Mouse (Mus musculus) lung, embryonic 15.5 days (tissue): ENCODE measurements around the gene Prrt4. TPM values are rescaled to one million over a fixed set of nuclear protein-coding genes. Genes with fewer than 3 reads are reported as not detected.
A peak's percentile ranks its signal among the peaks of the same experiment; 100 is the strongest.
"Not testable (repeated sequence)": the region's sequence is repeated elsewhere in the genome, so short reads cannot be mapped to it uniquely, and the experiment has no call there.

Experiments
- ATAC-seq: fragments of 200-750 bp; cut with Nextera tagmentation; 2 replicates; pipeline ENCODE4 v1.8.0; 2017; ENCODE audit warnings: moderate number of reproducible peaks, borderline replicate concordance; ENCODE audit not compliant: low FRiP score, low TSS enrichment; ENCODE audit errors: extremely low read depth
- H3K27ac ChIP-seq: fragments of 300-500 bp; sonication (generic); 2 replicates; pipeline ENCODE4 v1.5.1; 2015; ENCODE audit warnings: moderate library complexity, mild to moderate bottlenecking, inconsistent platforms
- H3K27me3 ChIP-seq: fragments of 300-500 bp; sonication (generic); 2 replicates; pipeline ENCODE4 v1.6.1; 2015; ENCODE audit warnings: inconsistent platforms
- H3K36me3 ChIP-seq: fragments of 300-500 bp; sonication (generic); 2 replicates; pipeline ENCODE4 v1.6.1; 2015; ENCODE audit warnings: inconsistent platforms
- H3K4me1 ChIP-seq: fragments of 300-500 bp; sonication (generic); 2 replicates; pipeline ENCODE4 v1.6.1; 2015; ENCODE audit warnings: inconsistent platforms
- H3K4me2 ChIP-seq: fragments of 300-500 bp; sonication (generic); 2 replicates; pipeline ENCODE4 v1.6.1; 2015; ENCODE audit warnings: inconsistent platforms, mild to moderate bottlenecking, moderate library complexity
- H3K4me3 ChIP-seq: fragments of 300-500 bp; sonication (generic); 2 replicates; pipeline ENCODE4 v1.5.1; 2015; ENCODE audit warnings: mild to moderate bottlenecking, inconsistent platforms
- H3K9ac ChIP-seq: fragments of 300-500 bp; sonication (generic); 2 replicates; pipeline ENCODE4 v1.6.1; 2015; ENCODE audit warnings: inconsistent platforms
- H3K9me3 ChIP-seq: fragments of 300-500 bp; sonication (generic); 2 replicates; pipeline ENCODE4 v1.6.1; 2016; ENCODE audit warnings: inconsistent platforms
- WGBS: fragments of 180-500 bp; shearing (Covaris S2); methylation state at CpG from one replicate; pipeline ENCODE4 v1.1.7; 2015; 5-methylcytosine and 5-hydroxymethylcytosine counted together
- polyA plus RNA-seq: library from polyadenylated mRNA; unstranded; fragments of >200 nt; fragmentation: Nextera tagmentation; extraction: Ambion mirVana; gene quantifications from 2 replicates; pipeline ENCODE4 v1.2.1, GENCODE M21; 2015

Prrt4 gene
- 0.78 and 0.87 TPM in 2 replicates for polyA plus RNA-seq

DNA sequence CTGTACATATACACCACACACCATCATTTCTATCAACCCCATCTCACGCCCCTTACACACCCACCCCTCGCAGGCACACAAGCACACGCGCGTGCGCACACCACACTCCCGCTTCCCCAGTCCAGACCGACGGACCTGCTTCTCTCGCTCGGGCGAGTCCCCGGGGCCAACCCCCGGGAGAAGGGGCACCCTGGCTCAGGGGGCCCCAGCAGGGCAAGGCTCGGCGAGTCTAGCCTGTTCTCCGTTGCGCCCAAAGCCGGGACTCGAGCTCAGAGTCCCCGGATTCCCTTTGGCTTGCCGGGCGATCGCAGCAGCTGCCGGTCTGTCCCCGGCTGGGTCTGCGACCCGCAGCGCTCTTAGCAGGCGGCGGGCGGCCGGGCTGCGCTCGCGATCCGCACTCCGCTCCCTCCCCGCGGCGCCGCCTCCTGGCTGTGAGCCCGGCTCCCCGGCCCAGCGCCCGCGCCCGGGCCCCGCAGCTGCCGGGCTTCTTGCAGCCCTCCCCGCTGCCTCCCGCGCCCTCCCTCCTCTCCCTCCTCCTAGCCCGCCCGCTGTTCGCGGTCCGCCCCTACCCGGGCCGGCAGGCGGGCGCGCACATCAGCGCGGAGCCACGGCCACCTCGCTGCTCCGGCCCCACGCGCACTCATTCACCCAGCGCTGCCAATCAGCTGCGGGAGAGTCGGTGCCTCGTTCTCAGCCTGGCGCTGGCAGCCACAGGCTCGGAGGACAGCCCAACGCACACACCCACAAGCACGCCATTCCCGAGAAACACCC is at the start of gene Prrt4:
Gene Prrt4 (minus strand): TSS at position 697 of the 771 bp plus-strand sequence.
- Histone ChIP-seq H3K4me3 (peak within 1 kb of the TSS; percentile 55), H3K9me3 (no peaks in the 10 kb centered on the region), H3K4me1 (peaks cover 9% of the 10 kb centered on the region; the same call in 1 of the 2 replicates), H3K36me3 (no peaks in the 10 kb centered on the region), H3K27ac (no peak within 1 kb of the TSS), H3K27me3 (peaks cover 74% of the 10 kb centered on the region), H3K9ac (peak within 1 kb of the TSS; percentile 41), H3K4me2 (peak within 1 kb of the TSS; percentile 99)
- under 1% methylated on average over 75 of the region's 79 CpGs for WGBS
- peak; percentile 74 for ATAC-seq

DNA sequence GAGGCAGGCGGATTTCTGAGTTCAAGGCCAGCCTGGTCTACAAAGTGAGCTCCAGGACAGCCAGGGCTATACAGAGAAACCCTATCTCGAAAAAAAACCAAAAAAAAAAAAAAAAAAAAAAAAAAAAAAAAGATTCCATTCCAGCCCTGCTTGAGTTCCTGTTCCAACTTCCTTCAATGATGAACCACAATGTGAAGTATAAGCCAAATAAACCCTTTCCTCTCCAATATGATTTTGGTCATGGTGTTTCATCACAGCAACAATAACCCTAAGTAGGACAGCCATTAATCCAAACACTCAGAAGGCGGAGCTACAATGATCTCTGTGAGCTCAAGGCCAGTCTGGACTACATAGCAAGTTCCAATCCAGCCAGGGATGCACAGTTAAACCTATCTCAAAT is 38.3 kb upstream of the Prrt4 start:
- Histone ChIP-seq H3K27me3 (peaks cover 22% of the 10 kb centered on the region; the same call in 1 of the 2 replicates), H3K4me1 (peaks cover 16% of the 10 kb centered on the region)
- not testable (repeated sequence) for H3K4me2 ChIP-seq, ATAC-seq, H3K27ac ChIP-seq, H3K9ac ChIP-seq, H3K4me3 ChIP-seq, H3K36me3 ChIP-seq, H3K9me3 ChIP-seq
- 88% methylated on average over 2 of the region's 3 CpGs for WGBS

DNA sequence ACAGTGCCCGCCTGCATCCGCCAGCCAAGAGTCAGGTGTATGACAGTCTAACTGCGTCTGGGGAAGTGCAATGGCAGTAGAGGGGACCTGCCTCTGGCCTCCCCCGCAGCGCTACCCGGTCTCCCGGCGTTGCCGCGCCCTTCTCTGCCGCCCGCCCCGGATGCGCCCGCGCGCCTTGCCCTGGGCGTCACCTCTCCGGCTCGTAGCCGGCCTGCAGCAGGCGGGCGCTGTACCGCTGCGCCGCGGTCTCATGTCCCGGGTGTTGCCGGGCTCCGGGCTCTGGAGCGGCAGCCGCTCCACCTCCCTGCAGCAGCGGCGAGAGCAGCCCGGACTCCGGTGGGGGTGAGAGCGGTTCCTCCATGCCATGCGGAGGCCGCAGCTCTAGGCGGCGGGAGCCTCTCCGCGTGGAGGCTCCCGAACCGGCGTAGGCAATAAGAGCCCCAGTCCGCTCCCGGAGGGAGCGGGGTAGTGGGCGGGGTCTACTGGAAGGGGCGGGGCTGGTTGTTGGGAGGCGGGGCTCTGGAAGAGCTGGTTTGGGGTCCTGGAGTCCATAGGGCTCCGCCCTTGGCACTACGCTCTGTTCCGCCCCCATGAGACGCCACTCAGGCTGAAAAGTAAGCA is 36.6 kb upstream of the Prrt4 start, which contains the start of gene Impdh1:
Gene Impdh1 (minus strand): TSS at position 484 of the 621 bp plus-strand sequence.
- Histone ChIP-seq H3K4me1 (peaks cover 27% of the 10 kb centered on the region), H3K27ac (0 out of 2 replicates have a peak within 1 kb of the TSS, but pooled peaks have one; percentile 17), H3K9me3 (no peaks in the 10 kb centered on the region), H3K4me2 (peak within 1 kb of the TSS; percentile 90), H3K27me3 (peaks cover 22% of the 10 kb centered on the region; the same call in 1 of the 2 replicates), H3K9ac (peak within 1 kb of the TSS; percentile 44), H3K4me3 (peak within 1 kb of the TSS; percentile 54), H3K36me3 (no peaks in the 10 kb centered on the region)
- WGBS: under 1% methylated on average over 56 of the region's 56 CpGs
- ATAC-seq: peak; percentile 78

DNA sequence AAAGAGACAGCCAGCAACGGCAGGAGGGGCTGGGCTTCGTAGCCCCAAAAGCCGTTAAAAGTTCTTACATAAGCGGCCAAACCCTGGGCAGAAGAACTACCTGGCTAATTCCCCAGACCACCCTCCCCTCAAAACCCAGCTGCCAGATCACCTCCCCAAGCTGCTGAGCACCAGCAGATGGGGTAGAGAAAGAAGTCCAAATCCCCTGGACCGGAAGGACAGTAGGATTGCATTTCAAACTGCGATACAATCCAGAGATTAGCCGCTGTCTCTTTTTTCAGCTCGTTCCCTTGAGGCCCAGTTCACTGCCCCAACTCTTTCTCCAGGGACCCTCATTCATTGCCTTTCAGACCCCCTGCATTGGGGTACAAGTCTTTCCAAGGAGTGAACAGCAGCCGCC is 35.8 kb upstream of the Prrt4 start:
- peak overlapping the region; percentile 90 for H3K4me2 ChIP-seq
- H3K4me3 ChIP-seq: peak overlapping the region; percentile 54
- H3K4me1 ChIP-seq: peaks cover 32% of the 10 kb centered on the region
- H3K9ac ChIP-seq: peak overlapping the region; percentile 44; the same call in 1 of the 2 replicates
- H3K36me3 ChIP-seq: no peaks in the 10 kb centered on the region
- H3K27ac ChIP-seq: no peak overlapping the region
- ATAC-seq: no peak
- no peaks in the 10 kb centered on the region for H3K9me3 ChIP-seq
- WGBS: 21% methylated on average over 9 of the region's 9 CpGs
- H3K27me3 ChIP-seq: peaks cover 22% of the 10 kb centered on the region; the same call in 1 of the 2 replicates

DNA sequence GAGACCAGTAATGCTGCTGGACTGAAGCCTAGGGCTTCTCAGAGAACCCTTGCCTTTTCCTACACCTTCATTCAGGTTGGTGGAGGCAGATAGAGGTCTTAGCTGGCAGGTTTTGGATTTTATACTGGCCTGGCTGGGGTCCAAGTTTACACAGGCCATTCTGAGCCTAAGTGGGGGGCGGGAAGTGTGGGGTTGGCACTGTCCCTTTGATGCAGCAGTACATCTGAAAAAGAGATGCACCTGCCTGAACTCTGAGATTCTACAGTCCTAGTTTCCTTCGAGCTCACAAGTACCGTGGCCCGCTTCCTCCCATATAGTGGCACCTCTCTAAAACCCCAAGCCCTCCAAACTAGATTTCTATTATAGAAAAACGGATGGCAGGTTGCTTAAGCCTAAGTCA is 35.4 kb upstream of the Prrt4 start:
- Histone ChIP-seq H3K9me3 (no peaks in the 10 kb centered on the region), H3K36me3 (no peaks in the 10 kb centered on the region), H3K4me3 (peak overlapping the region; percentile 54; the same call in 1 of the 2 replicates), H3K27me3 (peaks cover 22% of the 10 kb centered on the region; the same call in 1 of the 2 replicates), H3K9ac (0 out of 2 replicates have a peak overlapping the region, but pooled peaks have one; percentile 44), H3K4me1 (peaks cover 33% of the 10 kb centered on the region), H3K27ac (no peak overlapping the region), H3K4me2 (peak overlapping the region; percentile 90)
- no peak for ATAC-seq
- 34% methylated on average over 5 of the region's 5 CpGs for WGBS

DNA sequence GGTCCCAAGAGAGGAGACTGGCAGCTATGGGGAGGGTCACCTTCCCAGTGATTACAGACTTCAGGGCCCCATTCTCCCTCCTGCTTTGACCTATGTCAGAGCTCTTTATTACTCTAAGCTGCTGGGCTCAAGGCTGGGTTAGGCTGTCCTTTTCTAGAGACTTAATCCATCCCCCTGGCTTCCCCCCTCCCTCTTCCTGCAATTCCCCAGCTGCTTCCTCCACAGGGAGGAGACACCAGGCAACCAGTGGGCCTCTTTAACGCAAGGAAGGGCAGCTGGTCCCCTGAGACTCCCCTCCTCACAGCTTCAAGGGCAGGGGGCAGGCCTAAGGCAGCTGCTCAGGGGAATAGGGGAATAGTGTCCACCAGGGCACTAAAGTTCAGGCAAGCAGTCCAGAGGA is 34.9 kb upstream of the Prrt4 start:
- H3K36me3 ChIP-seq: no peaks in the 10 kb centered on the region
- WGBS: 10% methylated on average over 1 of the region's 1 CpGs
- no peak overlapping the region for H3K9ac ChIP-seq
- peaks cover 22% of the 10 kb centered on the region; the same call in 1 of the 2 replicates for H3K27me3 ChIP-seq
- H3K4me1 ChIP-seq: peaks cover 33% of the 10 kb centered on the region
- ATAC-seq: no peak
- no peaks in the 10 kb centered on the region for H3K9me3 ChIP-seq
- H3K4me3 ChIP-seq: no peak overlapping the region
- H3K4me2 ChIP-seq: no peak overlapping the region
- H3K27ac ChIP-seq: no peak overlapping the region

DNA sequence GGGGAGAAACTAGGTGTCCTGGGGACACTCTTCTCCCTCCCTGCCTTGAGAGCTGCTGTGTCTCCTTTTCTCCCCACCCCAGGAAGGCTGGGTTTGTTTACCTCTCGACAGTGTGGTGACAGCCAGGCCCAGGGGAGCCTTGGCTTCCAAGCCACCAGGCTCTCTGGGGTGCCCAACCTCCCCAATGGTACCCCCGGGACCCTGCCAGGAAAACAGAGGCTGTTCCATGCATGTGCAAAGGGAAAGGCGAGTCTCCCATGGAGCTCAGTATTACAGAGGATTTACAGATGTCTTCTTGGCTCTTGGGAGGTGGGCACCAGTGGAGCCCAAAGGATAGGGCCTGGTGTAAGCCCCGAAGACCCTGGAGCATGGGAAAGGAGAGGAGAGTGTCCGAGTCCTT is 34.1 kb upstream of the Prrt4 start:
- no peak for ATAC-seq
- Histone ChIP-seq H3K4me3 (no peak overlapping the region), H3K9me3 (no peaks in the 10 kb centered on the region)

DNA sequence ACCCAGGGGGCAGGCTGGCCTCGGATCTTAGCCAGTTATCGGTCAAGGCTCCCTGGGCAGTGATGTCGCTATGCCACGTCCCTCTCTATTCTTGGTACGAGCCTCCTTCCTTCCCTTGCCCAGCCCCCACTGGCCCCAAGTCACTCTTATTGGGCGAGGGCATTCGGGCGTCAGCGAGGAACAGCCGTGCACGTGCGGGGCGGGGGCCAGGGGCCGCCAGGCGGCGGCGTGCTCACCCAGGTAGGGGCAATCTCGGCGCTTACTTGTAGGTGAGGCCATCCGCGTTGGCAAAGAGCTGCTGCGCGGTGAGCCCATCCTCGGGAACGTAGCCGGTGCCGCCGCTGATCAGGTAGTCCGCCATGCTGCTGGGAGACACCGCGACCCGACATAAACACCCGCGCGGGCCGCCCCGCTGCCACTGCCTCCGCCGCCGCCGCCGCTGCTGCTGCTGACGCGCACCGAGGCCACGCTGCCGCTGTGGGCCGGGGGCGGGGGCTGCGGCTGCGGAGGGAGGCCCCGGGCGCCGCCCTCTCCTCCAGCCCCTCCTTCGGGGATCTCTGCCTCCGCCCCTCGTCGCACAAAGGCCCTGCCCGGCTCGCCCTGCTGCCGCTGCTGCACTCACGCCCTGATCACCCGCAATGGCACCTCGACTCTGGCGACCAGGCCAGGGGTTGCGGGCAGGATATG is 32.6 kb upstream of the Prrt4 start:
- Histone ChIP-seq H3K36me3 (no peaks in the 10 kb centered on the region; the same call in 1 of the 2 replicates), H3K27me3 (peaks cover 22% of the 10 kb centered on the region; the same call in 1 of the 2 replicates), H3K4me1 (peaks cover 33% of the 10 kb centered on the region), H3K4me2 (peak overlapping the region; percentile 79), H3K27ac (peak overlapping the region; percentile 34), H3K9ac (peak overlapping the region; percentile 57), H3K9me3 (no peaks in the 10 kb centered on the region), H3K4me3 (peak overlapping the region; percentile 58)
- under 1% methylated on average over 55 of the region's 66 CpGs for WGBS
- peak; percentile 86 for ATAC-seq

More for the DNA sequence above, 34.1 kb upstream of the Prrt4 start:
- H3K36me3 ChIP-seq: no peaks in the 10 kb centered on the region
- H3K27ac ChIP-seq: no peak overlapping the region
- H3K9ac ChIP-seq: no peak overlapping the region
- peaks cover 33% of the 10 kb centered on the region for H3K4me1 ChIP-seq
- H3K4me2 ChIP-seq: no peak overlapping the region
- H3K27me3 ChIP-seq: peaks cover 22% of the 10 kb centered on the region; the same call in 1 of the 2 replicates
- 57% methylated on average over 5 of the region's 5 CpGs for WGBS

DNA sequence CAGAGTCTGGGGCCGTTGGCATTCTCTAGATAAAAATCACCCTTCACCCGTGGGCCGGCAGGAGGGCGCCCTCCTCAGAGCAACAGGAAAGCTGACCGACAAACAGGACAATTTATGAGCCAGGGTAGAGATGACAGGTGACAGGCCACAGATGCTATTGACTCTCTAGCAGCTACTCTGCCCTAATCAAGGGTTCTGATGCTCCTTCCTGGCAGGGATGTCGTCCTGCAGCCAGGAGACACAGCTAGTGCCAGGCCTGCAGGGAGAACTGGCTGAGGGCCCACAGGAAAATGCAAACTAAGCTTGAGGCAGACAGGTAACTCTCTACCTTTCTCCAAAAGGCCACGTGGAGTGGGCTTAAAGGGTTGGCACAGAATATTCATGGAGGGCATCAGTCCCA is 31.8 kb upstream of the Prrt4 start:
- Histone ChIP-seq H3K4me1 (peaks cover 27% of the 10 kb centered on the region), H3K9ac (peak overlapping the region; percentile 57), H3K4me3 (peak overlapping the region; percentile 58), H3K27ac (no peak overlapping the region), H3K4me2 (peak overlapping the region; percentile 79), H3K27me3 (peaks cover 22% of the 10 kb centered on the region; the same call in 1 of the 2 replicates), H3K9me3 (no peaks in the 10 kb centered on the region), H3K36me3 (peaks cover 2% of the 10 kb centered on the region)
- WGBS: 10% methylated on average over 7 of the region's 7 CpGs
- ATAC-seq: no peak

DNA sequence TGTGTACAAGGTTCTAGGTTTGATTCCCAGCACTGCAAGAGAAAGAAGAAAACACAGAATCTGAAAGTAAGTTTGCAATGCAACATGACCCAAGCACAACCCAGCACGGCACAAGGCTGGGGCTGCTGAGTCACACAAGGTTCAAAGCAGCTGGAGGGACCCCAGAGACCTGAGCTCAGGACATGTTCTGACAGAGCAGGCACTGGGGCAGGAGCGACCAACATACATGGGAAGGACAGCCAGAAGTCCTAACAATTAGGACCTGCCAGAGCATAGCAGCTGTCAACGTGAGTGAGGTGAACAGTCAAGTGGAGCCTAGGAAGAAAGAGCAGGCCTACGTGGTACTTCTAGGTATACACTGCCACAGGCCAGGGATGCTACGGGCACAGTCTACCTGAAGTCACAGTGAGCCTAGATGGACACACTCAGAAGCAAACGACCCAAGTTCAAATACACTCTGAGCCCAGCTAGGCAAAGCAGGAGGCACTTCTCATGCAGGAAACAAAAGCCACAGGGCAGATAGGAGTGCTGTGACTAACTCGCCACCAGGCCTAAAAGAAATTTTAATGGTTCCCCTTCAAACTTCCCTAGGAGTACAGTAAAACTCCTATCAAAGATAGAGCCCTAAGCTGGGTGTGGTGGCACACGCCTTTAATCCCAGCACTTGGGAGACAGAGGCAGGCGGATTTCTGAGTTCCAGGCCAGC is 31.0 kb upstream of the Prrt4 start:
- no peak for ATAC-seq
- H3K4me2 ChIP-seq: no peak overlapping the region; the same call in 1 of the 2 replicates
- no peak overlapping the region for H3K27ac ChIP-seq

DNA sequence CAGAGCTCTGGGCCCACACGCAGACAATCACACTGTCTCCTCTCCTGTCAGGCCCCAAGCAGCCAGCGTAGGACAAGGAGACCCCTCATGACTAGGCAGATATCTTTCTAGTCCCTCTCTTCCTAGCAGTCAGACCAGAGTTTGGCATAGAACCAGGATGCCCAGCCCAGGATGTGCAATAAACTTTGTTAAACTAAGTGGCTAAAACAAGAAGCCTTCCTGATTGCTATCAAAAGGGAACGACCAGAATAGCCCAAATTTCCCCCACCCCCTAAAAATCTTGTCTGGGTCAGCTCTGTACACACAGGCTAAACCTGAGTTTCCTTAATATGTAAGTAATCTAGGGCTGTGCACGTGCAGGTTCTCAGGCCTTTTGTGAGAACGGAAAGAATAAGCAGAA is 28.8 kb upstream of the Prrt4 start:
- no peak overlapping the region for H3K9ac ChIP-seq
- peaks cover 20% of the 10 kb centered on the region for H3K4me1 ChIP-seq
- H3K36me3 ChIP-seq: peaks cover 11% of the 10 kb centered on the region
- no peak overlapping the region for H3K4me3 ChIP-seq
- 72% methylated on average over 5 of the region's 5 CpGs for WGBS
- H3K9me3 ChIP-seq: no peaks in the 10 kb centered on the region
- H3K27ac ChIP-seq: no peak overlapping the region
- no peak overlapping the region for H3K4me2 ChIP-seq
- ATAC-seq: no peak
- no peaks in the 10 kb centered on the region for H3K27me3 ChIP-seq

More for the DNA sequence above, 31.0 kb upstream of the Prrt4 start:
- Histone ChIP-seq H3K9ac (no peak overlapping the region), H3K9me3 (no peaks in the 10 kb centered on the region), H3K27me3 (peaks cover 21% of the 10 kb centered on the region; the same call in 1 of the 2 replicates), H3K4me1 (peaks cover 27% of the 10 kb centered on the region), H3K4me3 (no peak overlapping the region), H3K36me3 (peaks cover 6% of the 10 kb centered on the region)
- WGBS: 78% methylated on average over 9 of the region's 9 CpGs
